Mouse (Mus musculus): ENCODE data around the gene Mfsd4b1. TPM values are rescaled to one million over a fixed set of nuclear protein-coding genes. Genes with fewer than 3 reads are reported as not detected.
A peak's percentile ranks its signal among the peaks of the same experiment; 100 is the strongest.

Gene Mfsd4b1
- 1 to 10 TPM in 1 of 2 experiments, under 1 TPM in 1; 0.12 to 1.2 TPM for total RNA-seq (2021)
- long read RNA-seq, experiment 1, partial matches to known transcripts = 0 of 2 reads
- long read RNA-seq, experiment 1, other reads (novel, unspliced or antisense) = 2 of 2 reads
- long read RNA-seq, experiment 2, partial matches to known transcripts = 0 of 2 reads
- long read RNA-seq, experiment 2, other reads (novel, unspliced or antisense) = 2 of 2 reads

DNA sequence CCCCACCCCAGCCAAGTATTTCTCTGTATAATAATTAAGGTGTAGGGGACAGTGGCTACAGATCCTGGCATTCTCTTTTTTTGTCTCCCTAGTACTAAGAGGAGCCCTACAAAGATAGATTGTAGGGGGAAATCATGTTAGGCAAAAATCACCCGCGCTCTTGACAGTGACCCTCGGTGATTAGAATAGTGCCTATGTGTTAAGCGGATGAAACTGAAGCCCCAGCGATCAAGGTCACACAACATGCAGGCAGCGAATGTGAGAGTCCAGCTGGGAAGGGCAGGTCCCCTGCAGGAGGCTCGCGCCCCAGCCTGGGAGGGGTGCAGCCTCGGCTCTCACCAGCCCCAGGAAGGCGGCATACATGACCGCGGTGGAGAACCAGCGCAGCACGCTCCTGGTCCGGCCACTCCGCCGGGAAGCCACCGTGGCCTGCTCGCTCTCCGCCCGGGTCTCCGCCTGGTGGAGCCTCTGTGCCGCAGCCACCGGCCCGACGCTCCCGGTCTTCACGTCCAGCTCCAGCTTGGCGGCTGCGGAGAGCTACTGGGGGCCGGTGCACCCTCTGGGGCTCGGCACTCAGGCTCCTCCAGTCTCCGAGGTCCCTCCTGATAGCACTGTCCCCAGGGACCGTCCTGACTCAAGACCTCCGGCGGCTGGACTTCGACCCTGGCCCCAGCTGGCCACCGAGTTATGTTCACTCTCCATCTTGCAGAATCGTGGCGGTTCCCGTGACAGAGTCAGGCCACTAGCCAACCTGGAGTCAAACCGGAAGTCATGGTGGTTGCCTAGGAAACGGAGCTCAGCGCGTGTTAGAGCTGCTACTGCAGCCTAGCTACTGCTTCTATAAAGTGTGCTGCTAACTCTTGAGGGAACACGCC, at the start of gene Mfsd4b1:
Gene Mfsd4b1, minus strand, starts transcription at position 715 of the 875 bp plus-strand sequence.
- DNase-seq (ENCODE audit: low spot score in 2 of 2) = peak; percentile 85 to 94

DNA sequence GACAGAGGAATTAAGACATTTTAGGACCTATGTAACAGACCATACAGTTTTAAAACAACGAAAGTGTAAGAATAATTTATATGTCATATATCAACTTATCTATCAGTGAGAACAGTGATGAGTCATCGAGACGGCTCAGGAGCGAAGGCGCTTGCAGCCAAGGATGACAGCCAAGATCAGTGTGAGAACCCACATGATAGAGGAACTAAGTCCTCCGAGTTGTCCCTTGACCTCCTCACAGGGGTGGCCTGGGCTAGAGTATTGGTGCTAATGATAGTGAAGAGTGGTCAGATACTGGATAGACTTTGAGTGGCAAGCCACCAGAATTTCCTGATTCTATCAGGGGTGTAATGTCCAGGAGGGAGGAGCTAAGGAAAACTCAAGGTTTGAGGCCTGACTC, 48.5 kb upstream of the Mfsd4b1 start:
- no peak for DNase-seq (ENCODE audit: low spot score in 2 of 2)

DNA sequence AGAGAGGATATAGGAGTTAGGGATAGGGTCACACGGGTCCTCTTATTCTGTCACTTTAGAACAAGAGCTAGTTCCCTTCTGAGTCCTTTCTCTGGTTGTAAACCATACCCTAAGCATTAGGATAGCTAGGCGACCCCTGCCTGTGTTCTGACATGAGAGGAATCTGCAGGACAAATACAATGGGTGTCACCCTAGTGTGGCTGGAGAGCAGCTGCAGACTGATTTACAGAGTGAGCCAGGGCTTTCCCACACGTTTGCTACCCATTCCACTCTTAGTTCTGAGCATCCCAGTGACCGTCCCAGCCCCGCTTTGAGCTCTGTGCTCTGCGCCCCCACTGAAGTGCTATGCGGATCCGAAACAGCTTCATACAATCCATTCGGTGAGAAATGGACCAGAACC, 45.6 kb upstream of the Mfsd4b1 start:
- no peak for DNase-seq (ENCODE audit: low spot score in 2 of 2)

GRCm38 (mm10) chr10:40069270-40069669, 44.2 kb upstream of the Mfsd4b1 start:
- peak in 1 of 2 experiments; percentile 49 for DNase-seq (ENCODE audit: low spot score in 2 of 2)

GRCm38 (mm10) chr10:40068595-40068994, 43.5 kb upstream of the Mfsd4b1 start:
- DNase-seq (ENCODE audit: low spot score in 2 of 2) = no peak

DNA sequence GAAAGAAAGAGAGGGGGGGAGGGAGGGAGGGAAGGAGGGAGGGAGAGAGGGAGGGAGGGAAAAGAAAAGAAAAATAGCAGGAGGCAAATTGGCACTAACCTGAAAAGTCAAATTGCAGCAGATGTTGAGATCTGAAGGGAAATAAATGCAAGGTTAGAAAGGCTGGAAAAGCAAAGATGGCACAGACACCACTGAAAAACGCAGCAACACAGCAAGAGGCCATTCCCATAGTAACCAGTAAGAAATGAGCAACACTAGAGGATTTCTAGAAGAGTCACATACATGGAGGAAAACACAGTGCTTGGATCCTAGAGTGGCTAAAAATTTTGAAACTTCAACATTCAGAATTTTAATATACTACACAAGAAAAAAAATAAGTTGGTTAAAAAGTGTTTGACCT, 42.5 kb upstream of the Mfsd4b1 start:
- no peak for DNase-seq (ENCODE audit: low spot score in 2 of 2)

GRCm38 (mm10) chr10:40067071-40067470, 42.0 kb upstream of the Mfsd4b1 start:
- DNase-seq (ENCODE audit: low spot score in 2 of 2) = no peak

- DNase-seq (ENCODE audit: low spot score in 2 of 2) = no peak
These were observed 40.3 kb upstream of the Mfsd4b1 start for GRCm38 (mm10) chr10:40065357-40065756.

DNA sequence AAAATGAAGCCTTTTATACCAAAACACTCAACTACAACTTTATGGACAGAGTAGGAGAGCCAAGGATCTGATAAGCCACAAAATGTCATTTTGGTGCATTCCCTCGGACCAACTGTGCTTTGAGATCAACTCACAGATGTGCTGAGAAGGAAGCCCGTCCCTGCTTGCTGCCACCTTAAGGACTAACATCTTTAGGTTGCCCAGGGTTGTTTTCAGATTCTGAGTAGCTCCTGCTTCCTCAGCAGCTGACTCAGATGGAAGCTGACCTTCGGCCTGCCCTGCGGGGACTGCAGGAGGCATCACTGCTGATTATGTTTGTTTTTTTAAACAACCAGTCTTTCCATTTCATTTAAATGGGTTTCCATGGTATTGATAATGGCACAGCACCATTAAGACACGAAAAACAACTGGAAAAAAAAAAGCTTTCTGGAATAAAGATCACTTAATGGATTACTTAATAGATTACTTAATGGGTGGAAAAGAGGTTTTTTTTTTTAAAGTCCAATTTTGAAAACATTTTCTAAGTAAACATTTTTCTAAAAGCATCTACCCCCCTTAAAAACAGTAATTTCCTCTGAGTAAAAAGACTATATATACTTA, 38.3 kb upstream of the Mfsd4b1 start:
- no peak for DNase-seq (ENCODE audit: low spot score in 2 of 2)

DNA sequence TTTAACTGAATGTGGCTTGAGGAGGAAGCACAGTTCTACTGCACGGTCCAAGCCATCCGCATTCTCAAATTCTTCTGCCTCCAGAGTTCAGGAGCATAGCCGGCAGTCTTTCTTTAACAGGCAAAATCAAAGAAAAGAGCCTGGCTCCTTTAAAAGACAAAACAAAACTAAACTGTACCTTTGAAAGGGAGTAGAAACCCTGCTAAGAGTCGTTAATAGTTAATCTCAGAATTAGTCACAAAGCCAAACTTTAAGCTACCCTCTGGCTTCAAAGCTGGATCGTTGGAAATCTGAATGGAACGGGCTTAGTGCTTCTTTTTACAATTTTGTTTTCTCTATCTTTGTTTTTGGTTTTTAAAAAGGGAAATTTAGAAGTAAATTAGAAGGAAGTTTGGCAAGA, 37.7 kb upstream of the Mfsd4b1 start:
- no peak for DNase-seq (ENCODE audit: low spot score in 2 of 2)

DNA sequence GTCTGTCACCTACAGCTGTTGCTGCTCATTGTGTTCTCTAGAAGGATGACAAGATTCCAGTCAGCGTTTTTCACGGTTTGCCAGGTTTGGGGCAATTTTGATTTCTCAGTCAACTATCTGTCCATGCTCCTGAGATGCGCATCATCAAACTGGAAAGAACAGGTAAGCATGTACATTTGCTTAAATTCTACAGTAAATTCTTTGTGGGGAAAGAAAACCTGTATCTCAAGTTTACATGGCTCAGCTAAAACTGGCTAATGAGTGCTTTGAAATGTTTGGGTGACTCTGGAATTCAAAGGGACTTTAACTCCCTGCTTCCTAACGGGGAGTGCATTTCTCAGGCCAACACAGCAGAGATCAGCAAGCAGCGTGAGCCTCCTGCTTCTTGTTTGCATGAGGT, 36.9 kb upstream of the Mfsd4b1 start:
- no peak for DNase-seq (ENCODE audit: low spot score in 2 of 2)

GRCm38 (mm10) chr10:40058786-40059120, 33.7 kb upstream of the Mfsd4b1 start:
- DNase-seq (ENCODE audit: low spot score in 2 of 2) = no peak

- no peak for DNase-seq (ENCODE audit: low spot score in 2 of 2)
These were observed 33.2 kb upstream of the Mfsd4b1 start for GRCm38 (mm10) chr10:40058062-40058785.

DNA sequence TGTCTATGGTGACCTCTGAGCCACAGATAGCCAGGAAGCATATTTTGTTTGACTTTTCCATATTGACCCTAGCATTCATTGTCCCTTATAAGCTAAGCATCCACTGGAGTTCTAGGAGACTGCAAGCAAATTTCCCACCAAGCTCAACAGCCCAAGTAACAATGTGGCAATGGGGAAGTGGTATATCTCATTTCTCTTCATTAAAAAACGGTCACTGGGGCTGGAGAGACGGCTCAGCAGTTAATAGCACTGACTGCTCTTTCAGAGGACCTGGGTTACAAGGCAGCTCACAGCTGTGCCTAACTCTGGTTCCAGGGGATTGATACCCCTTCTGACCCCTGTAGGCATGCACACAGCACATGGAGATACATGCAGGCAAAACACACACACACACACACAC, 32.5 kb upstream of the Mfsd4b1 start:
- DNase-seq (ENCODE audit: low spot score in 2 of 2) = no peak

DNA sequence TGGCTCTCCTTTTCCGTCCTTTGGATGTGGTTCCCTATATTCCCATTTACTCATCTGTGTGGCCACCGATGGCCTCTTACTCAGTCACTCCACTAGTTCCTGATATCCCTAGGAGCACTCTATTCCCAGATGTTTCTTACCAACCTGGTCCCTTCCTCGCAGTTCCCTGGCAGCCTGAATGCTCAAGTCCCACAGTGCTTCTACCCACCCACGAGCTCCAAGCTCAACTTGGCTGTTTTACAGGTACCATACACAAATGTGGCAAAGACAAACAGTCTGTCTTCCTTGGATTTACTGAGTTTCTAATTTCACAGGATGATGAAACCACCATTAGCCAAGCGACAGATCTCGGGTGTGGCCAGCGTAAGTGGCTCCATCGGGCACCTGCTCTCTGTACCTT, 29.4 kb upstream of the Mfsd4b1 start:
- DNase-seq (ENCODE audit: low spot score in 2 of 2) = no peak

DNA sequence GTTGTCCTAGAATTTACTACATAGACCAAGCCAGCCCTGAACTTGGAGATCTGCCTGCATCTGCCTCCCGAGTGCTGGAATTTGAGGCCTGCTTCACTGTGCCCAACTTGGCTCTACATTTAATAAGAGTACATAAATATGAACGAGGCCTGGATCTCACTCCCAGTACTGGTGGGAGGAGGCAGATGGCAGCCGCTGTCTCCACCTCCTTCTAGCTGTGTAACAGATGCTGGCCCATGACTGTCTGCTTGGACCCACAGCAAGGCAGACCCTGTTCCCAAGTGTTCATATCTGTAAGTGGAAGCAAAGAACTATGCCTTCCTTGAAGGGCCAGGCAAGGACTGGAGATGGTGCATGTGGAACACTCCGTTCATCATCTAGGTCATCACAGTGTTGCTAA, 28.8 kb upstream of the Mfsd4b1 start:
- peak in 1 of 2 experiments; percentile 55 for DNase-seq (ENCODE audit: low spot score in 2 of 2)

GRCm38 (mm10) chr10:40053257-40053895, 28.3 kb upstream of the Mfsd4b1 start:
- peak in 1 of 2 experiments; percentile 63 for DNase-seq (ENCODE audit: low spot score in 2 of 2)

DNA sequence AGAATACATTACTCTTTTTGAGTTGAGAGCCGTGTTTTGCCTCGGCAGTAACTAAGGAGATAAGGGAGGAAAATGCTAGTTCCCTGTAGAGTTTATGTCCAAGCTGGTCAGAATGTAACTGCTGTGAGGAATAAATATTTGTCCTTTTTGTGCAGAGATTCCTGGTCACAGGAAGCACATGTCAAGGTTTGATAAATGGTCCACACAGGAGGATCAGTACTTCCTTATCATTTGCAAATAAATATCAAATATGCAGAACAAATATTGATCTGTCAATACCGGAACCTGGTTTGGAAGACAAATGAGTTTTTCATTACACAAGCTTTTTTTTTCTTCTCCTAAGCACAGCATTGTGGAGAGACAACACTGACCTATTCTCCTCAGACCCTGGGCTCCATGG, 26.9 kb upstream of the Mfsd4b1 start:
- no peak for DNase-seq (ENCODE audit: low spot score in 2 of 2)

- no peak for DNase-seq (ENCODE audit: low spot score in 2 of 2)
These were observed 25.7 kb upstream of the Mfsd4b1 start for GRCm38 (mm10) chr10:40050763-40051162.

DNA sequence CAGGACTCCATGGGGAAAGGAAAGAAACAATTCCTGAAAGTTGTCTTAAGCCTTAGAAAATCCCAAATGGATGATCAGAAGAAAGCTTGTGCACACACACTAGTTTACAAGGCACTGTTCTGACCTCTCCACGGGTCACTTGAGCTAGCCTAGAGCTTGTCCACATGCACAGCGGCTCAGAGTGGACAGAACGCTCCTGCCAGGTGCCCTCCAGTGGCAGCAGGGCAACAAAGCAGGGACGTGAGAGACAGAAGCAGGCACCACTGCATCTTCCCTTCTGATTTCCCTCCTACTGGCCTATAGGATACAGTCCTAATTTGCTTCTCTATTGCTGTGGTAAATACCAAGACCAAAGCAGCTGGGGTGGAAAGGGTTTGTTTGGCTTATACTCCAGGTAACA, 16.3 kb upstream of the Mfsd4b1 start:
- DNase-seq (ENCODE audit: low spot score in 2 of 2) = no peak
